8 mouse cellular contexts compared by ENCODE assay signal in genomic region chr6:113076686-113077516, GRCm38 (mm10). TPM values are rescaled to one million over a fixed set of nuclear protein-coding genes. Genes with fewer than 3 reads are reported as not detected.
DNase-seq lines count a peak whose midpoint lies in the region; ATAC-seq lines count a peak whose summit lies in the region.

Gene Setd5 (plus strand): TSS chr6:113077365.

- H3K9ac ChIP-seq in hindbrain, embryonic 15.5 days: peak within 1 kb of the TSS; percentile 79

- DNase-seq in T-cell, adult 2 months (ENCODE audit: low spot score): peak; percentile 99
- peak; percentile 98 to 99 for DNase-seq in cerebellum, postnatal 36 days
- DNase-seq in frontal cortex, postnatal 36 days (ENCODE audit: low spot score in 2 of 2): peak; percentile 97 to 98
- peak; percentile 94 for DNase-seq in left cerebral cortex, adult 11 months (ENCODE audit: low spot score)
- DNase-seq in lung, postnatal 4 days: peak; percentile 99
- DNase-seq in retina, postnatal 7 days (ENCODE audit: low read depth, low spot score): peak; percentile 94
- DNase-seq in urinary bladder, adult 2 months (ENCODE audit: low spot score): peak; percentile 100

- no peaks in the 10 kb centered on the region for H3K27me3 ChIP-seq in hindbrain, embryonic 15.5 days

- peak within 1 kb of the TSS; percentile 97 for H3K4me2 ChIP-seq in hindbrain, embryonic 15.5 days

- peak within 1 kb of the TSS; percentile 100 for H3K27ac ChIP-seq in hindbrain, embryonic 15.5 days (replicated peaks)

- ATAC-seq in hindbrain, embryonic 15.5 days (ENCODE audit: low FRiP score, low read depth): peak; percentile 95

- under 1% methylated on average over 51 of the region's 91 CpGs for WGBS in hindbrain, embryonic 15.5 days

- H3K4me1 ChIP-seq in hindbrain, embryonic 15.5 days (replicated peaks): peaks cover 55% of the 10 kb centered on the region

- peak within 1 kb of the TSS; percentile 63 for H3K4me3 ChIP-seq in hindbrain, embryonic 15.5 days

- no peaks in the 10 kb centered on the region for H3K36me3 ChIP-seq in hindbrain, embryonic 15.5 days

- no peaks in the 10 kb centered on the region for H3K9me3 ChIP-seq in hindbrain, embryonic 15.5 days

RNA-seq across cellular contexts. Expression of gene Setd5, which starts in this region (rescaled TPM):
- 47.5 and 49.5 TPM in 2 replicates for polyA plus RNA-seq in hindbrain, embryonic 15.5 days (2015; fragmentation: Nextera tagmentation; extraction: Ambion mirVana)
- 41.4 and 49.9 TPM in 2 replicates for polyA plus RNA-seq in urinary bladder, adult 2 months (2012; rRNA removed)

Comparison
In these comparisons a context has a peak if more than half of its experiments do, and no peak if none do; other contexts are left out.
1. Peak in every context shown above with its lines: DNase-seq, ATAC-seq, H3K4me3 ChIP-seq and H3K27ac ChIP-seq.